Mouse (Mus musculus): ENCODE measurements at regions not wholly inside any gene's neighbourhood (a gene's known extent, or its start where the extent isn't known, plus 50 kb on each side); places are given as distances from the start of the nearest gene placed in this dataset.

- DNase-seq: no peak
Measured at GRCm38 (mm10) chr9:102782926-102783850, 51.5 kb upstream of the Ryk start.

- peak; percentile 94 for DNase-seq
Measured at GRCm38 (mm10) chr9:102784329-102785026, 50.2 kb upstream of the Ryk start.

All from lung, postnatal 36 days (tissue).